Mouse (Mus musculus) mouse embryonic stem cell (cell line): ENCODE measurements around the gene Yipf3.

ENCODE experiments used
- in situ Hi-C, 2 experiments: fragments of 300-500 bp; cut with MboI; formaldehyde crosslinking; loops; 1 replicate in 1 of 2; 3 replicates in 1 of 2; pipeline ENCODE4 v1.14.3; 2019 to 2020; ENCODE audit warnings: low sequenced_read_pairs in 2 of 2, low pct_unique_long_range_greater_than_20kb in 1 of 2, mixed read lengths in 1 of 2; ENCODE audit not compliant: unreplicated experiment in 1 of 2

The Yipf3 gene

DNA sequence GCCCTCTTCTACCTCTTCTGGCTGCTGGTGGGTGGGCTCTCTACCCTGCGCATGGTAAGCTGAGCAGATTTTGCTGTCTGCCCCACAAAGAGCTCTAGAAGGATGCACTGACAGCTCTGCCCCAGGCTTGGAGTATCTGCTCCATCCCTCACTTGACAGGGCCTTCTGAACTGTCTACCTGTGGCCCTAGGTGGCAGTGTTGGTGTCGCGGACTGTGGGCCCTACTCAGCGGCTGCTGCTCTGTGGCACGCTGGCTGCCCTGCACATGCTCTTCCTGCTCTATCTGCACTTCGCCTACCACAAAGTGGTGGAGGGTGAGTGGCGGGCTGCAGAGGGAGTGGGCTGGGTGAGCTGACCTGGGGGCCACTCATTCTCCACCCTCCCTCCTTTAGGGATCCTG is 3.3 kb downstream of the Yipf3 start:
- in situ Hi-C loops: no loop called here

DNA sequence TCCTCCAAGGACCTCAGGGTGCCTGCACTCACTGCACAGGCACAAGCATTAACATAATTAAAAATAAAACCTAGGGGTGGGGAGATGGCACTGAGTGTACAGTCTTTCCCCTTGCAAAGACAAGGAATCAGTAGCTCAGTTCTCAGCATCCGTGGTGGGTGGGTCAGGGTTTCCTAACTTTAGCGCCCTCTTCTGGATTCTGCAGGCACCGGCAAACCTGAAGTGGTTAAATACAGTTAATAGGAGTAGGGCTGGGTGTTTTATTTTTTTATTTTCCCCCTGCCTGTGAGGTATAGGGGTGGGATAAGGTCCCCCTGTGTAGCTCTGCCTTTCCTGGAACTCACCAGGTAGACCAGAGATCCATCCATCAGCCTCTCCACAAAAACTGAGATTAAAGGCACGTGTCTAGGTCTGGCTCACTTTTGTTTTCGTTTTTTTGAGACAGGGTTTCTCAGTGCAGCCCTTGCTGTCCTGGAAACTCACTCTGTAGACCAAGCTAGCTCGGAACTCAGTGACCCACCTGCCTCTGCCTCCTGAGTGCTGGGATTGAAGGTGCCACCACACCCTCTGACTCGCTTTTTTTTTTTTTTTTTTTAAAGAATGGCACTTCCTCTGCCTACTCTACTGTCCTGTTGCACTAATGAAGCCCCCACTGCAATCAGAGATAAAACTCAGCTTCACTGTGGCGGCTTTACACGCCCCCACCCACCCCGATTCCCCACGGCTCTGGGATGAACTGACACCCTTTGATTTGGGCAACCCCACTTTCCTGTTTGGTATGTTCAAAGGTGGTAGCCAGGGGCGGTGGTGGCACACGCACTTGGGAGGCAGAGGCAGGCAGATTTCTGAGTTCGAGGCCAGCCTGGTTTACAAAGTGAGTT is 4.9 kb downstream of the Yipf3 start:
- in situ Hi-C loops: no loop called here

DNA sequence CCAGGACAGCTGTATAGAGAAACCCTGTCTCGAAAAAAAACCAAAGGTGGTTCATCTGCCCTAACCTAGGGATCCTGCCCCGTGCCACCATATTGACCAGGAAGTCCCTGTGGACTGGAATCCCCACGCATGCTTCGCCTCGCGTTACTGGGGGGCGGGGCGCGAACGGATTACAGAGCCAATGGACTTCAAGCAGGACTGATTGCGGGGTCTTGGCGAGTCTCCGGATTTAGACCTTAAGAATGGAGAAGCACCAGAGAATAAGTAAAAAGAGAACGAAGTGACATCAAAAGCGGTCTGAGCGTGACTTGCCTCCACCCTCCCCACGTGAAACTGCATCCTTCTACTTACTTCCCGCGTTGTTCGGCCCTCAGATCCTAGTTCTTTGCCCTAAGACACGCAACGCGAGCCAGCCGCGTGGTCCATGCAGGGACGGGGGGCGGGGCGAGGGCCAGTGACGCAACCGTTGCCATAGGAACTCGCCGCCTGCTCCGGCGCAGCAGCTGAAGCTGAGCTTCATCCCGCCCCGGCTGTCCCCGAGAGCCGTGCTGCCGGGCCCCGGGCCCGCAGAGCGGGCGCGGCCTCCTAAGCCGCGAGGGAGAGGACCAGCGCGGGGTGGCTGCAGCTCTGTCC is 5.7 kb downstream of the Yipf3 start, which contains the start of gene Lrrc73:
Gene Lrrc73 (plus strand): TSS at position 80 of the 633 bp plus-strand sequence.
- in situ Hi-C loops: no loop called here

DNA sequence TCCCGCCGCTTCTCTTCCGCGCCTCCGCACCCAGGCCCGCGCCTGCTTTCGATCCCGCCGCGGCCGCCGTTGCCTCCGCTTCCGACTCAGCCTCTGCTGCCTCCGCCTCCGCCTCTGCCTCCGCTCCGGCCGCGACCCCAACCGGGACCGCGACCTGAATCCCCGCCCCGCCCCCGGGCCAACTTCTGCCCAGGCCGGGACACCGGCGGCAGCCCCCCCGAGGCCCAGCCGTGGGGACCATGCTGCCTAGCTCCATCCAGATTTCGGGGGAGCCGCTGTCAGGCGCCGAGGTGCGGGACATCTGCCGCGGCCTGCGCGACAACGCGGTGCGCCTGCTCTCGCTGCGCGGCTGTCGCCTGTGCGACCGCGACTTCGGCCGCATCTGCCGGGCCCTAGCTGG is 6.2 kb downstream of the Yipf3 start:
- in situ Hi-C loops: no loop called here

DNA sequence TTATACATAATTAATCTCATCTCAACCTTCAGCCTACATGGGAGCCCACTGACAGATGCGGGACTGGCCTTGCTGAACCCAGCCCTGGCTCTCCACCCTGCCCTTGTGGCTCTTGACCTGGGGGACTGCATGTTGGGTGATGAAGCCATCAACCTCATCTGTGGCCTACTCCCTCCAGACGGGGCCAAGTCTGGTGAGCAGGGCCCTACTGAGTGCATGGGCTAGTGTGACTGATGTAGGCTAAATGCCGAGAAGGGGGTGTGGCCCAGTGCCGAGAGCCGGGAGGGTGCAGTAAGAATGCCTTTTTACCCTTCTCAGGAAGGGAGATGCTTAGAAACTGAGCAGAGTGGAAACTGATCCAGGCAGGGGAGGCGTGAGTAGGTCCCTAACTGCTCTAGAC is 7.3 kb downstream of the Yipf3 start:
- in situ Hi-C loops: no loop called here

DNA sequence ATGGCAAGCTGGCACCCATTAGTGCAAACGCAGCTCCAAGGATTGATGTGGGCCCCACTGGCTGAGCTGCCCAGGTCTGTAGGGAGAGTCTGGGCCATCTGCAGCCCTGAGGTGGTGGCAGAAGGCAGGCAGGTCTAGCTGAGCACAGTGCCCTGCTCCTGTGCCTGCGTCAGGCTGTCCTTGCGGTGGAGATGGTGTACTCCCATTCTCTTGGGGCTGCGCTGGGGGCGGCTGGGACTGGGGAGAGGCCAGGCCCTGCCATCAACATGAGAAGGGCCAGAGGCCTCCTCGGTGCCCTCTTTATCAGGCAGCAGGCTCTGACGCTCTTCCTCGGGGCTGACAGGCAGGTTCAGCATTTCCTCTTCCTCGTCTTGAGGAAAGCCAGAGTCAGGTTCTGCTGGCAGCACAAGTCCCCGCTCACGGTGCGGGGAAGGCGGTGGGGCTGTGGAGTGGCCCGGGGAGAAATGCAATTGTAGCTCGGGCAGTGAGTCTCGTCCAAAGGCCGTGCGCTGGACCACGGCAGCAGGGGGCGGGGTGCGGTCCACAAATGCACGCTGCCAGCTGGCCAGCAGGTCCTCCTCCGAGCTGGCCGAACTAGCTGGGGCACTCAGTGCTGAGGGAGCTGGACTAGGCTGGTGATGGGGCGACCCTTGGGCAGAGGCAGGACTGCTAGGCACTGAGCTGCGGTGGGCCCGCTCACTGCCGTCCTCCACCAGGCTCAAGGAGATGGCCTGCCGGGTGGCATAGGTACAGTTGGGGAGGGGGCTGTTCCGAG is 10.6 kb downstream of the Yipf3 start:
- in situ Hi-C loops: no loop called here

- in situ Hi-C loops: no loop called here
These were observed 11.8 kb downstream of the Yipf3 start for GRCm38 (mm10) chr17:46259675-46260074.

- in situ Hi-C loops: no loop called here
These were observed 14.4 kb downstream of the Yipf3 start for GRCm38 (mm10) chr17:46262201-46262694.

DNA sequence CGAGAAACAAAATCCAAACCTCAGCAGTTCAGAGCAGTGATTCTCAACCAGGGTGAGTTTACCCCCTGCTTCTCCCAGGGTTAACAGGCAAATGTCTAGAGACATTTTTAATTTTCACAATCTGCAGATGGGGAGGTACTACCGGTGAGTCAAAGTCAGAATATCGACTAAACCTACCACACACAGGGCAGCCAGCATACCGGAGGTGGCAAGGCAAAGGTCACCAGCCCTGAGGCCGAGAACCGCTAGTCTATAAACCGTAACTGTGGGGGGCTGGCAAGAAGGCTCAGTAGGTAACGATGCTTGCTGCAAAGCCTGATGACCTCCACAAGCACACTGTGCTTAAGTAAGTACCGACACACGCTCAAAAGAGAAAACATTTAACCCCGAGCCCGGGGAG is 17.6 kb downstream of the Yipf3 start:
- in situ Hi-C loops: no loop called here

GRCm38 (mm10) chr17:46265918-46266618 is 18.2 kb downstream of the Yipf3 start:
- in situ Hi-C loops: no loop called here

- in situ Hi-C loops: no loop called here
These were observed 19.1 kb downstream of the Yipf3 start for GRCm38 (mm10) chr17:46266986-46267385.

- in situ Hi-C loops: no loop called here
These were observed 19.6 kb downstream of the Yipf3 start for GRCm38 (mm10) chr17:46267511-46267910.

- in situ Hi-C loops: no loop called here
These were observed 20.3 kb downstream of the Yipf3 start for GRCm38 (mm10) chr17:46268026-46268720.

DNA sequence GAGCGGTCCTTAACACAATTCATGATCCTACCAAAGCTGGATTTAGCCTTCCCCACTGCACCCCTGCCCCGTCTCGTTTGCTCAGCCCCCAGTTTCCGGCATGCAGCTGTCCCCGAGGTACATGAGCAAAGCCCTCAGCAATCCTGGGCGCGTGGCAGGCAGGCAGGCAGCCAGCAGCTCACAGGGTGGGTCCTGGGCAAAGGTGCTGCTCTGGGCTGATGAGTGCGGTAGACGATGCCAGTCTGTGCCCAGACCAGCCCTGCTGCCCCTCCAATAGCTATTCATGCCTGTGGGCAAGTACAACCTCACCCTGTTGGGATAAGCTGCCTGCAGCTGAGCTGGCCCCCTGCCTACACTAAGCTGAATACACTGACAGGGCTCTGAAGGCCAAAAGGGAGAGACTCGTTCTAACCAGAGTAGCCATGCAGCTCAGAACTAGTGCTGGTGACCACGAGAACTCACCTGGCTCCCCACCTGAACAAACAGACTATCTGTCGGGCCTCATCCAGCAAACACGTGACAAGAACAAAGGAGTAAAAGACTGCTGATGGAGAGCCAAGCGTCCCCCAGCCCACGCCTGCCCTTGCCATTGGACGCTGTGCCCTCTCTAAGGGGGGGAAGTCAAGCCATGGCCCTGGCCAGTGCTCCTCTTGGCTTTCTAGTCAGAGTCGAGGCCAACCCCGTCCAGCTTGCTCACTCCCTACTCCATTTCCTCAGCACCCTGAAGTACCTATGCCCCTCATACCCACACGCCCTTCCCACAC is 22.1 kb downstream of the Yipf3 start:
- in situ Hi-C loops: no loop called here

DNA sequence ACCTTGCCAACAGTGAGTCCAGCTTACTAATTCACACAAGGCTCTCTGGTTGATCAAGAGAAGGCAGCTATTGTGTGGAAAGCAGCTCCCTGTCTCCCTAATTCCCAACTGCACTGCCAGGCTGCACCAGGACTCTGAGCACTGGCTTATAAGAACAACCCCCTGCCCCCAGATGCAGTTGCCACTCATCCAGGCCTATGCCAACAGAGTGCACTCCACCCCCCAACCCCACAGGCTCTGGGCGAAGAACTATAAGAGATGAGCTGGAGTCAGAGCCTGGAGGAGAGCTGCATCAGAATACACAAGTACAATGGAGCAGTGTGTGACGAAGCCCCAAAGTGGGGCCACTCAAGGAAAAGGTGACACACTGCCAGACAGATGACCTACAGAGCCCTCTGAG is 24.2 kb downstream of the Yipf3 start:
- in situ Hi-C loops: no loop called here

DNA sequence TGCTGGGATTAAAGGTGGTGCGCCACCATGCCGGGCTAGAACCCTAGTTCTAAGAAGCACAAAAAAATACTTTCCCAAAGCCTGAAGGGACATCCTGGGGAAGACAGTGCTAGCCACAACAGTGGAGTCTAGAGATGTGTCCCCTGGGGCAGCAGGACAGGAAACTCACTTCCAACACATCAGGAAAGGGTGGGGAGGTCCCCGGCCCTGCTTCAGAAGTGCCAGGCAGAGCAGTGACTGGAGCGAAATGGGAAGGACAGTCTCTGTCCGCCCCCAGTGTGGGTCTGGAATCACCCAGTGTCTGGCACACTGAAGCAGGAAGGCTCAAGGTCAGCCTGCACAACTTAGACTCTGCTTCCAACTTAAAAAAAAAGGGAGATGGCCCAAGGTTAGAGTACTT is 24.8 kb downstream of the Yipf3 start:
- in situ Hi-C loops: no loop called here

- in situ Hi-C loops: no loop called here
These were observed 25.9 kb downstream of the Yipf3 start for GRCm38 (mm10) chr17:46273803-46274236.
